Mouse (Mus musculus): ENCODE measurements at regions not wholly inside any gene's neighbourhood (a gene's known extent, or its start where the extent isn't known, plus 50 kb on each side); places are given as distances from the start of the nearest gene placed in this dataset.
"Not testable (repeated sequence)": the region's sequence is repeated elsewhere in the genome, so short reads cannot be mapped to it uniquely, and the experiment has no call there.

DNA sequence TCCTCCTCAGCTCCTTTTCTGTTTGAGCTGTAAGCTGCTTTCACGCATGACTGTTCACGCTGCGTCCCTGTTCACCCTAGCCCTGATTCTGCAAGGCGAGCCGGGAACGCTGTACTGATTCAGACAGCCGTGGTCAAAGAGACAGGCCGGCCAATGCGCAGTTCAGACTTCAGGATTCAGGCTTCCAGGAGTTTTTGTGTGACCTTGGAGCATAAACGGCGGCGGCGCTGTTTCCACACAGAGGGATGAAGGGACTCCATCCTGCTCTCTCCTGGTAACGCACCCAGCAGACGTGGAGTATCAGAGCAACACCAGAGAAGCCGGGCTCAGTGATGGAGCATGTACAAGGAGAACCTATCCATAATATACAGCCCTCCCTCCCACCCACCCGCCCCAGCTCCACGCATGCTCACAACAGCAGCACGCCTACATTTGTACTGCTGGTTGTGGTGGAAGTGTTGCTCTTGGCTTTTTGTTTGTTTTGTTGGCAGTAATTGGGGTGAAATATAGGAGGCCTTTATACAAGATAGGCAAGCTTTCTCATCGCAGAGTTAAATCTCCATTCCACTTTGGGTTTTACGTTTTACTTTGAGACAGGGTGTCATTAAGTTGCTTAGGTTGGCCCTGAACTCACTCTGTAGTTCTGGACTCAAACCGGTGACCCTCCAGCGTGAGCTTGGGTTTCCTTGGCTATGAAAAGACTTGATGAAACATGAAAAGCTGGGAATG, 98.6 kb upstream of the Cpsf6 start:
- no peak for DNase-seq (ENCODE audit: low read depth, low spot score)

DNA sequence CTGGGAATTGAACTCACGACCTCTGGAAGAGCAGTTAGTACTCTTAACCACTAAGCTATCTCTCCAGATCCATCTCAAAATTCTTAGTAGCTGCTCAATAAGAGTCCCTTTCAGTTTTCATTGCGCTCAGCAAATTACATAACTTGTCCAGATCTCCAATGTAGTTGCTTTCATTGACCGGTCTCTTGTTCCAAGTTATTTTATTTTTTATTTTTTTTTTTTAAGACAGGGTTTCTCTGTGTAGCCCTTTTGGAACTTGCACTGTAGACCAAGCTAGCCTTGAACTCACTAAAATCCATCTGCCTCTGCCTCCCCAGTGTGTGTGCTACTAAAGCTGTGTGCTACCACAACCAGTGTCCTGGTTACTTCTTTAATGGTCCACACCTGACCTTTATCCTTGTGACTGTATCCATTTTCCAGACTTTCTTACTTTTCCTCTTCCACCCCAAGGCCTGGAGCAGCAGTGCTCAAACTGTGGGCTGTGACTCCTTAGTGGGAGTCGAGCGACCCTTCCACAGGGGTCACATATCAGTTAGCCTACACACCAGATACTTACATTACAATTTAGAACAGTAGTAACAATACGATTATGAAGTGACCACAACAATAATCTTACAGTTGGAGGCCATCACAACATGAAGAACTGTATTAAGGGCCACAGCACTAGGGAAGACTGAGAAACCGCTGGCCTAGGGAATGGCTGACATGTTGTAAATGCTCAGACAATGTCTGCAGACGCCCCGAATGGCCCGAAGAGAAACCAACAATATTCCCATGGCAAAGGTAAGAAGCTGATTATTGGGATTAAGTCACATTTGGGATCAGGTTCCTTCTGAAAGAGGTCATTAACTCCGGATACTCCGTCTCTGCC, 97.8 kb upstream of the Cpsf6 start:
- no peak for DNase-seq (ENCODE audit: low read depth, low spot score)

DNA sequence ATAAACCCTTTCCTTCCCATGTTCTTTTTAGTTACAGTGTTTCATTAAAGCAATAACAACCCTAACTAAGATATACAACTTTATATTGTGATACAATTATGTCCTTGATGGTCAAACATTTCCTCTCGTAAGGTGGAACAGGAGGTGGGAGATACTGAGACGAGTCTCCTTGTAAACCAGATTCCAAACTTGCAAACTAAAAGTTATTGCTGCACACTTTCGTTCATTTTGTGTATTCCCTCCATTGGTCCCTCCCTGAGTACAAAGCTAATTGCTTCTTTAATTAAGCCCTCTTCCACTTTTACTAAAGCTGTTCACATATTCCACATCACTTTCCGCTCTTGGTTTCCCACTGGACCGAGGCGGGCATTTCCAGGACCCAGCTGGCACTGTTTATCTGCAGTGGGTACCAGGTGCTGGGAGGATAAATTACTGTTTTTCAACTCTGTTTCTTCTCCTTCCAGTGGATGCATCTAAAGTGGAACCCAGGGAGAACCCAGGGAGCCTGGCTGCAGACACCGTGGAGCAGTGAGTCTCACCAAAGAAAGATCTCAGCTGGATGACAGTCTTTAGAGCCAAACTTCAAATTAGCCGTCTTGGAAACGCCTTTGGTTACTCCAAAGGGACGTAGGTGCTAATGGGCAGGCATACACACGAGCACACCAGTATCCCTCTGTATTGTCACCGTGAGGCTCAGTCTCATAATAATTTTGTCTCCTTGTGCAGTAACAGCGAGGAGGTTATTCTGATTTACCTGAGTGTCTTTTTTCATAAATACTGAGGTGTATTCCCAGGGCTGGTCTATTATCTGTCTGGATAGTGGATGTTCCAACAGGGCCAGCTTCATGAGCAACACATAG, 95.5 kb upstream of the Cpsf6 start:
- DNase-seq (ENCODE audit: low read depth, low spot score) = no peak

DNA sequence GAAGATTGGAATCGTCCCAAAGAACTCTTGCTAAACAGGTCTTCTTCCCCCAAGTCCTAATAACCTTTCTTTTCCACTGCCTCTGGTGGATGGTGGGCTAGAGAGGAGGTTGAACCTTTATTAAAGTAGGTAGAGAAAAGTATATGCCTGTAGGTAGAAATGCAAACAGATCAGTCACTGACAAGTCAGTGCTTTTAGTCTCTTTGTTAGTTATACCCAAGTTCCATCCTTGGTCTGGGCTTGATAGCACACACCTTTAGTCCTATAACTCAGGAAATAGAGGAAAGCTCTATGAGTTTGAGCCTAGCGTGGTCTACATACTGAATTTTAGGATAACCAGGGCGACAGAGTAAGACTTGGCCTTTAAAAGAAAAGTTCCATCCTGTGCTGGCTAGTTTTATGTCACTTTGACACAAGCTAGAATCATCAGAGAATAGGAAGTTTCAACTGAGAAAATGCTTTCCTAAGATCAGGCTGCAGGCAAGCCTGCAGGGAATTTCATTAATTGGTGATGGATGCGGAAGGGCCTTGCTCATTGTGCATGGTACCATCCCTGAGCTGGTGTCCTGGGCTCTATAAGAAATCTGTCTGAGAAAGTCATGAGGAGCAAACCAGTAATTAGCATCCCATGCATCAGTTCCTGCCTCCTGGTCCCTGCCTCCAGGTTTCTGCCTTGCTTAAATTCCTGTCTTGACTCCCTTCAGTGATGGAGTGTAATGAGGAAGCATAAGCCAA, 94.7 kb upstream of the Cpsf6 start:
- no peak for DNase-seq (ENCODE audit: low read depth, low spot score)

DNA sequence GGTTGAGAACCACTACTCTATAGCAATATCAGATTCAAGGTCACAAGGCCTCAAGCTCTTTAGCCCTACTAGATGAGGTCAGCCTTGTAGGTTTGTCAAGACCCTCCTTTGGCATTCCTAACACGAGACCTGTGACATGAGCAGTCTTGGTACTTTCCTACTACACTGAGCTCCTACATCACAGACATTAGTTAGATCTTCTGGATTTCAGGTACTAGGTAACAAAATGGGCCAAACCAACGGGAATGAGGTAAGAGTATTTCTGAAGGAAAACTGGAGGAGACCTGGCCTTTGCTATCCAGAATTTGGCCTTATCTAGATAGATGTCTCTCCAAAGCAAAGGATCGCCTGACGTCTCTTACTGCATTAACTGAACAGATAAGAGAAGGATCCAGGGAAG, 93.7 kb upstream of the Cpsf6 start:
- DNase-seq (ENCODE audit: low read depth, low spot score) = no peak

DNA sequence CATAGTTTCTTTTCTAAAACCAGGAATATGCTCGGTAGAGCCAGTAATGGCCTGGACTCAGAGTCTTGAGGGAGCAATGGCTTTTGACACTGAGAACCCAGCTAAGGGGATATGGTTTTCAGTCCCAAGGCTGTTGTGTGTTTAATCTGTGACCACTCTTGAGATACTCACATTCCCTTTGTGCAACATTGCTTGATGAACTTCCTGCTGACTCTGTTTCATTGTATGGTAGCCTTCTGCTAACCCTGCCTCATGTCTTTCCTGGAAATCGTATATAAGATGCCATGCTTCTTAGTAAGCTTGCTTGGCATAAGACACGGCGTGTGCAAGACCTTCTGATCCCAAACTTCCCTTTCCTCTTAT, 92.7 kb upstream of the Cpsf6 start:
- DNase-seq (ENCODE audit: low read depth, low spot score) = no peak

DNA sequence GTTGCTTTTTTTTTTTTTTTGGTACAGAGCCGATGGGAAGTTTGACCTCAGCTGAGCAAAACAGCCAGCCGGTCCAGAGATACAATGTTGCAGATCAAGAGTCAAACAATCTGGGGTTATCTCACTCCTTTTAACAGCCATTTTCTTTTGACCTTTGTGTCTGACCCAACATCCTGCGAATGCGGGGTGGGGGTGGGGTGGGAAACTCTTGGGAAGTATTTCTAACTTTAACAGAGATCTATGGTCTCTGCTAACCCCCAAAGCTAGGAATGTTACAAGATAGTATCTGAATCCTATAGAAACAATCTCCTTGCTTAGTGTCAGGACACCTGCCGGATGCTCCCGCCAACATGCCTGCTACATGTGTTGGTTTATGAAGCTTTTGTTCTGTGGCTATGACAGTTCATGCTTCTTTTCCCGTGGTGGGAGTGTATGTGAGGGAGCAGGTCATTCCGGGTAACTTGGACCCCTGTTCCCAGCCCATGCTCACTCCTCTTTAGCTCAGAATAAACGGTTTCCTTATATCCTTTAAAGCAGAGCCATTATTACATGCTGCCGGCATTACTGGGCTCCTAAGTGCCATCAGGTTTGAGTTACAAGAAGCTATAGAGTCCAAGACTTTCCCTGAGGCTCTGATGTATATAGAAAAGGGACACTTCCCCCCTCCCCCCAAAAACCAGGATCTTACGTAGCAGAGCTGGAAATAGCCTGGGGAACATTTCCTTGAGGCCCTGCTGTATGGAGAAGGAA, 92.2 kb upstream of the Cpsf6 start:
- no peak for DNase-seq (ENCODE audit: low read depth, low spot score)

DNA sequence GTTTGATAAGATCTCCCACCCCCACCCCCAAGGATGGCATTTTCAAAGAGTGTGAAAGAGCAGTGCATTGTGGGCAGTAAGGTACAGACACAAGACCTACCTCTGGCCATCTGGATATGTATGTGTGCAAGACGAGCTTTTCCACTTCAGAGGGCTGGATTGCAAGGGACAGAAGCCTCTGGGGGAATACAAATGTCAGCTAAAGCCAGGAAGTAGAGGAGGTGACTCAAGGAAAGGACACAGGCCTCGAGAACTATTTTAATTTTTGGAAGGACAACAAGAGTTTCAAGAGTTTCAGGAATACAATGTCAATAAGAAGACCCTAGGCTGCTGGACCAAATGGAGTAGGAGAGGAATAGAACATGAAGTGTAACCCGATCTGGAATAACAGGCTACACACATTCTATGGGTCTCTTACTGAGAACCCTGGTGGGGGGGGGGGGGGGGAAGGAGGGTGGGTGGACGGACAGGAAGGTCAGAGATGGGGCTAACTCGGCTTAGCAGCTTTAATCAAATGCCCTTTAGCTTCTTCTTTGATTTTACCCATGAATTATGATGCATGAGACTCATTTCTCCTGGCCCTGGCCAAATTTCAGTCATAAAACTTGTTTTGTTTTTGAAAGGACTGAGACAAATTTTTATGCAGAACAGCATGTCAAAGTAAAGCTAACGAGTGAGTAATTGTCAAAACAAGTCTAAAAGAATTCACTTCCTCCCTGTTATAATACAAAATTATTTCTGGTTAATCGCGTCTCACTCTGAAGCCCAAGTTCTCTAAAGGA, 91.4 kb upstream of the Cpsf6 start:
- no peak for DNase-seq (ENCODE audit: low read depth, low spot score)

DNA sequence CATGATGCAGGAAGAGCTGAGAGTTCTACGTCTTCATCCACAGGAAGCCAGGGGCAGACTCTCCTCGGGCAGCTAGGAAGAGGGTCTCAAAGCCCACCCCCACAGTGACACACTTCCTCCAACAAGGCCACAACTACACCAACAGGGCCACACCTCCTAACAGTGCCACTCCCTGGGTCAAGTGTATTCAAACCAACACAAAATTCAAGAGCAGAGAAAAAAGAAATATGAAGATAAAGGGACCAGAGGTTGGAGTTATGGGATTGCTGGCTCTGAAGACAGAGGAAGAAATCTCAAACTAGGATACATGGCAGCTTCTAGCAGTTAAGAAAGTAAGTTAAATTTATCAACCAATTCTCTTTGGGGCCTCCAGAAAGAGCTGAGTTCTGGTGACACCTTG, 90.7 kb upstream of the Cpsf6 start:
- no peak for DNase-seq (ENCODE audit: low read depth, low spot score)

DNA sequence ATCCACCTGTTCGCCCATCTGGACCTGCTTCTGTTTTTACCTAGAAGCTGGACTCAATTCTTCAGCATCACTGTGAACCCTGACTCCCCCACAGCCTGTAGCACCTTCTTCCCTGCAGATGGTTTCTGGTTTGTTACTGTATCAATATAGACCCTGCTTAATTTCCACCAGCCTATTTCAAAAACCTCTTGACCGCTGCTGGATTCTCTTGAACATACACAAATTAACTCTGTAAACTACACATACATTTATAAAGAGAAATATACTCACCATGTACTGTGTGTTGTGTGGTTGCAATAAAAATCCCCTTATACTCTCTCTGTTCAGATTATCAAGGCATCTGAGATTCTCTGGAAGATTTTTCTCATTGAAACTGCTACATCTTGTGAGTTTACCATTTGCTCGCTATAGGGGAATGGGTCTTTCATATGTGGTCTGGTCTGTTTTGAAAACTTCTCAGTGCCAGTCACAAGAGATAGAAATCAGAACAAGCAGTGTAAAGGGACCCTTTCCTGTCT, 89.8 kb upstream of the Cpsf6 start:
- DNase-seq (ENCODE audit: low read depth, low spot score) = no peak

DNA sequence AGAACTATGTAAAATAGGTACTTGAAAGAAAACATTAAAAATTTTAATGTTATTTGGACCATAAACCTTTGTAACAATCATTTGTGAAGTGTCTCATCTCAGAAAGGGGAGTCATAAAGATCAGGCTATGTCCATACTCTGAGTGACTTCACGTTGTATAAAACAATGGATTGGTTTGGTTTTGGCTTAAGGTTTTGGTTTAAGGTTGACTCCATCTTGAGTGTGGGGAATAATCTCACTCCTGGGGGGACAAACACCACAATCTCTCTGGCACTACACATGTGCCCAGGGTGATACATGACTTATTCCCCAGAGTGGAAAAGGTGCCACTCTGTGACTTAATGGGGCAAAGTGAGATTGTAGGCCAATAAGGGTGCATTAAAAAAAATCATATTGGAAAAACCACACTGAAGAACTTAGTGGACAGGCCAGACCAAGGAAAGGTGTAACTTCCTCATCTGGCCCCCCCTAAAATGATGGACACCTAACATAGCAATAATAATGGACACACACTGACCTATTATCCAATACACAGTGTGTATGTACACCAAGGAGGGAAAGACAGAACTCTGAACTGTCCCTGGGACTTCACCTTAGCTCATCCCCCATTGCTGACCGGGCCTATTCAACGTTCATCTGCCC, 89.2 kb upstream of the Cpsf6 start:
- no peak for DNase-seq (ENCODE audit: low read depth, low spot score)

DNA sequence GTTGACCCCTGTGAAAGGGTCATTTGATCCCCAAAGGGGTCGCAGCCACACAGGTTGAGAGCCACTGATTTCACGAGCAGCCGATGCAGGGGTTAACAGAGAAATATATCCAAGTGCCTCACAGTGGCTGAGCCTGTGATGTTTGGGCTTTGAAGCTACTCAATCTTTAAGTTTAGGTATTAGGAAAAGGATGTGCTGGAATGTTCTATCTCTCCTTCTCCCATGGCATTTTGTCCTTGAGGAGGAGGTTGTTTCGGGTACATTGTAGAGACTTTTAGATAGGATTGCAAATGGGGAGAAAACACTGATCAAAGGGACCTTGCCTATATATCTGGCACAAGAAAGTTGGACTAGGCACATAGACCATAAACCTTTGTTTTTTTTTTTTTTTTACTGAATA, 88.6 kb upstream of the Cpsf6 start:
- DNase-seq (ENCODE audit: low read depth, low spot score) = no peak

DNA sequence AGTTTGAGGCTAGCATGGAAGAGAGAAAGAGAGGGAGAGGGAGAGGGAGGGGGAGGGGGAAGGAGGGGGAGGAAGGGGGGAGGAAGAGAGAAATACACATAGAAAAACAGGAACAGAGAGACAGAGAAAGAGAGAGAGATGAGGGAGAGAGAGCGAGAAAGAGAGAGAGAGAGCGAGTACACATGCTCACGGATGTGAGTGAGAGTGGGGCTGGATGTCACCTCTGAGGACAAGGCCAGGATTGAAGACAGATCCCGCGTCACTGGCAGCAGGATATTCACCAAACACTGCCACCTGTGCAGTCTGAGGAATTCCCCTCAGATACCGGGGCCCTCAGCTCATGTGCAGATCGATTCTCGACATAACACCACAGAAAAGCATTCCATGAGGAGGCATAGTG, 87.3 kb upstream of the Cpsf6 start:
- no peak for DNase-seq (ENCODE audit: low read depth, low spot score)

DNA sequence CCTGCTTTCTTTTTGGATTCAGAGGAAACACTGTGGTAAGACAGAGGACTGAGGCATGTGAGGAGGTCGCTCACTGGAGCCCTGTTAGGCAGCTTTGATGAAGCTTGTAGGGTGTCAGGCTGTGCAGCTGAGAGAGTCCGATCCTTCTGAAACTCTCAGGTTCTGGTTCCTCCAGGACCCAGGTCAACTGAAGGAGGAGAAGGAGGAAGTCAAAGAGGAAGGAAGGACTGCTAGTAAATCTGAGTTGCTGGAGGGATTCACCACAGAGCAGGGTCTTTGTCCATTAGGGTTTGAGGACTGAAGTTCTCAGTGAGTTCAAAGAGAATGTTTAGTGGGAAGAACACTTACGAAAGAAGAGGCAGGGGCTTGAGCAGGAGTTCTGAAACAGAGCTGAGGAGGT, 86.6 kb upstream of the Cpsf6 start:
- no peak for DNase-seq (ENCODE audit: low read depth, low spot score)

DNA sequence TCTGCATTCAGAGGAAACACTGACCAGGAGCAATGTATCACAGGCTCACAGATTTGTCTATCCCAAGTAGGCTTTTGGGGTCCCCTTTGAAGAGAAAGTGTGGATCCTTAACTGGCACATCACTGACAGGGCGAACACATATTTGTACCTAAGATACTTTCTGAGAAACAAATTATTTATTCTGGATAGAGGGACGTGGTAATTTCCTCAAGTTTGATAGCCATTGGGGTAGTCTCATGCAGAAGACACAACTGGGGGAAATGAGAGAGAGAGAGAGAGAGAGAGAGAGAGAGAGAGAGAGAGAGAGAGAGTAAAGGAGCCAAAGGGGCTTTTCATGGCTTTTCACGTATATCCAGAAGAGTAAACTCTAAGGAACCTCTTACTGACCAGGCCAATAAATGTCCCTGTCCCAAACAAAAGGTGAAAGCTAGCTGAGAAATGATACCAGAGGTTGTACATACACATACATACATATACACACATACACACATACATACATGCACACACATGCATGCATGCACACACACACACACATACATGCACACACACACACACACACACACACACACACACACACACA, 85.9 kb upstream of the Cpsf6 start:
- no peak for DNase-seq (ENCODE audit: low read depth, low spot score)

DNA sequence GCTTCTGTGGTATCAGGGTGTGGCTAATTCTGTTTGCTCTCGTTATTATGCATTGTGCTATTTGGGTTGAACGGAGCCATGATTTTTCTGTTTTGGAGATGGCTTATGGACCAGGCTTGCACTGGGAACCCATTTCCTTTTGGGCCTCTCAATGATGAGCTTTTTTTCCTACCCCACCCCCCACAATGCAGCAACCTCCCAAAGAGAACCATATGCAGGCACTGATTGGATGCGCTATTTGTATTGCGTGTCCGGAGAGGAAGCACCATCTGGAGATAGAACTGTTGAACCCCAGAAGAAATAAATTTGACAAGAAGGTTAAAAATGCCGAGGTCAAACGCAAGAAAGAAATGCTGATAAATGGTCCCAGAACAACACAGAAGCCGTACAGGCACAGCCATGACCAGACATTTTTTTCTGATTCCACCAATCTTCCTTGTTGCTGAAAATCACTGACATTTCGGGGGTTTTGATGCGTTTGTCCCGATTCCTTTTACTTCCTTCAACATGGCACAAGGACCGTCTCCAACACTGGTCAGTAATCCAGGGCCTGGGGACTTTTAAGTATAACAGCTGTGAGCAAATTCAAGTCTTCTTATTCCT, 85.3 kb upstream of the Cpsf6 start:
- no peak for DNase-seq (ENCODE audit: low read depth, low spot score)

DNA sequence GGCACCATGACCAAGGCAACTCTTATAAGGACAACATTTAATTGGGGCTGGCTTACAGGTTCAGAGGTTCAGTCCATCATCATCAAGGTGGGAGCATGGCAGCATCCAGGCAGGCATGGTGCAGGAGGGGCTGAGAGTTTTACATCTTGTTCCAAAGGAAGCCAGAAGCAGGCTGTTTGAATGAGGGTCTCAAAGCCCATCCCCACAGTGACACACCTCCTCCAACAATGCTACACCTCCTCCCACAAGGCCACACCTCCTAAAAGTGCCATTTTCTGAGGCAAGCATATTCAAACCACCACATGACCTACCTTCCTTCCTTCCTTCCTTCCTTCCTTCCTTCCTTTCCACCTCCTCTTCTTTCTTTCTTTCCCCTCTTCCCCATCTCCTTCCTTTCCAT, 84.5 kb upstream of the Cpsf6 start:
- not testable (repeated sequence) for DNase-seq (ENCODE audit: low read depth, low spot score)

DNA sequence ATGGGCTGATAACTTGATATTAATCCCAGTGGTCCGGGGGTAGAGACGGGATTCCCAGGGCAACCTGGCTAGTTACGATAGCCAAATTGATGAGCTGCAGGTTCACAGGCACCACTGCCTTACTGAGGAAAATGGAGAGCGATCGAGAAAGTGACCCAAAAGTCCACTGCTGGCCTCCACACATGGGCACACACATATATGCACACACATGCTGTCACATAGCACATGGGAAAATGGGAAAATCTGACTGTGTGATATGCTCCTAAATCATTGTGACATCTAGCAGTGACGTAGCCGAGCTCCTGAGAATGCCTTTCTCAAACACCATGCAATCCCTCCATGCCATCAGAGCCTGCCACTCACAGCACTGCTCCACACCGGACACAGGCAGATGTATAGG, 83.8 kb upstream of the Cpsf6 start:
- no peak for DNase-seq (ENCODE audit: low read depth, low spot score)

DNA sequence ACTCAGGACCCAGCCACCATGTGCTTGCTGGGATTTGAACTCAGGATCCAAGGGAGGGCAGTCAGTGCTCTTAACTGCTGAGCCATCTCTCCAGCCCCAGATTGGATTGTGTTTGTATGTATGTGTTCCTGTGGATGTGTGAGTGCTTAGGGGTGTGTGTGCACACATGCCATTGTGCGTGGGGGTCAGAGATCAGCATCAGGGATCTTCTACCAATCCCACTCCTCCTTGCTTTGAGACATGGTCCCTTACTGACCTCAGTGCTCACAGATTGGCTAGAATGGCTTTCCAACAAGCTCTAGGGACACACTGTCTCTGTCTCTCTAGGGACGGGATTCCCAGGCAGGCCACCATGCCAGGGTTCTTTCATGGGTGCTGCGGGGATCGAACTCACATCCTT, 83.1 kb upstream of the Cpsf6 start:
- no peak for DNase-seq (ENCODE audit: low read depth, low spot score)

All from mesoderm, embryonic 11.5 days (tissue).